Mouse (Mus musculus) hindbrain, embryonic 15.5 days (tissue): ENCODE data around the gene Mtfmt. TPM values are rescaled to one million over a fixed set of nuclear protein-coding genes. Genes with fewer than 3 reads are reported as not detected.

ENCODE experiments used
- ATAC-seq: fragments of 200-750 bp; cut with Nextera tagmentation; 2 replicates; pipeline ENCODE4 v1.8.0; 2017; ENCODE audit warnings: low read depth, moderate number of reproducible peaks, moderate TSS enrichment; ENCODE audit not compliant: low FRiP score
- H3K27ac ChIP-seq: fragments of 300-500 bp; sonication (generic); replicated peaks from 2 replicates; pipeline ENCODE4 v1.5.1; 2015; ENCODE audit warnings: mild to moderate bottlenecking, inconsistent platforms
- H3K27me3 ChIP-seq: fragments of 300-500 bp; sonication (generic); 2 replicates; pipeline ENCODE4 v1.6.1; 2015; ENCODE audit warnings: control low read depth, inconsistent platforms
- H3K36me3 ChIP-seq: fragments of 300-500 bp; sonication (generic); 2 replicates; pipeline ENCODE4 v1.6.1; 2015; ENCODE audit warnings: control low read depth, inconsistent platforms
- H3K4me1 ChIP-seq: fragments of 300-500 bp; sonication (generic); replicated peaks from 2 replicates; pipeline ENCODE4 v1.6.1; 2015; ENCODE audit warnings: control low read depth, inconsistent platforms
- H3K4me2 ChIP-seq: fragments of 300-500 bp; sonication (generic); 2 replicates; pipeline ENCODE4 v1.6.1; 2015; ENCODE audit warnings: moderate library complexity, mild to moderate bottlenecking, inconsistent platforms
- H3K4me3 ChIP-seq: fragments of 300-500 bp; sonication (generic); 2 replicates; pipeline ENCODE4 v1.5.1; 2015; ENCODE audit warnings: mild to moderate bottlenecking, inconsistent platforms
- H3K9ac ChIP-seq: fragments of 300-500 bp; sonication (generic); 2 replicates; pipeline ENCODE4 v1.6.1; 2015; ENCODE audit warnings: inconsistent platforms
- H3K9me3 ChIP-seq: fragments of 300-500 bp; sonication (generic); 2 replicates; pipeline ENCODE4 v1.6.1; 2016; ENCODE audit warnings: control low read depth, inconsistent platforms
- WGBS: fragments of 180-500 bp; shearing (Covaris S2); methylation state at CpG from one replicate; pipeline ENCODE4 v1.1.7; 2015; 5-methylcytosine and 5-hydroxymethylcytosine counted together
- polyA plus RNA-seq: library from polyadenylated mRNA; unstranded; fragments of >200 nt; fragmentation: Nextera tagmentation; extraction: Ambion mirVana; gene quantifications from 2 replicates; pipeline ENCODE4 v1.2.1, GENCODE M21; 2015

Gene Mtfmt
- polyA plus RNA-seq = 25.4 and 25.7 TPM in 2 replicates

GRCm38 (mm10) chr9:65435671-65436301 lies at the start of gene Mtfmt:
Gene Mtfmt, plus strand, starts transcription at chr9:65435782.
- Histone ChIP-seq H3K4me2 (peak within 1 kb of the TSS; percentile 64), H3K9me3 (no peaks in the 10 kb centered on the region), H3K9ac (peak within 1 kb of the TSS; percentile 94), H3K27ac (peak within 1 kb of the TSS; percentile 77), H3K4me1 (peaks cover 9% of the 10 kb centered on the region), H3K4me3 (peak within 1 kb of the TSS; percentile 100), H3K36me3 (peaks cover 11% of the 10 kb centered on the region), H3K27me3 (no peaks in the 10 kb centered on the region)
- peak; percentile 91 for ATAC-seq
- under 1% methylated on average over 54 of the region's 54 CpGs for WGBS

GRCm38 (mm10) chr9:65386373-65387140 lies 49.0 kb upstream of the Mtfmt start:
- Histone ChIP-seq H3K27me3 (peaks cover 24% of the 10 kb centered on the region), H3K4me1 (peaks cover 7% of the 10 kb centered on the region; the same call in 1 of the 2 replicates), H3K4me2 (no peak overlapping the region), H3K4me3 (no peak overlapping the region), H3K27ac (no peak overlapping the region), H3K9ac (no peak overlapping the region), H3K9me3 (no peaks in the 10 kb centered on the region), H3K36me3 (no peaks in the 10 kb centered on the region)
- ATAC-seq = no peak
- 34% methylated on average over 8 of the region's 8 CpGs for whole genome bisulfite sequencing

- H3K36me3 ChIP-seq = no peaks in the 10 kb centered on the region
- H3K9me3 ChIP-seq = no peaks in the 10 kb centered on the region
- H3K9ac ChIP-seq = no peak overlapping the region
- H3K4me1 ChIP-seq = peaks cover 7% of the 10 kb centered on the region; the same call in 1 of the 2 replicates
- H3K27me3 ChIP-seq = peaks cover 44% of the 10 kb centered on the region
- H3K4me3 ChIP-seq = peak overlapping the region; percentile 39
- peak; percentile 54; the same call in 1 of the 2 replicates for ATAC-seq
- whole genome bisulfite sequencing = 17% methylated on average over 91 of the region's 96 CpGs
- H3K4me2 ChIP-seq = peak overlapping the region; percentile 57
- H3K27ac ChIP-seq = no peak overlapping the region
Observed at GRCm38 (mm10) chr9:65390752-65391612, 44.6 kb upstream of the Mtfmt start.

GRCm38 (mm10) chr9:65391613-65391964 lies 44.0 kb upstream of the Mtfmt start, which contains the start of gene Kbtbd13:
Gene Kbtbd13, minus strand, starts transcription at chr9:65391652.
- Histone ChIP-seq H3K4me2 (peak within 1 kb of the TSS; percentile 57), H3K4me1 (peaks cover 7% of the 10 kb centered on the region; the same call in 1 of the 2 replicates), H3K27ac (no peak within 1 kb of the TSS), H3K9me3 (no peaks in the 10 kb centered on the region), H3K36me3 (no peaks in the 10 kb centered on the region), H3K27me3 (peaks cover 44% of the 10 kb centered on the region), H3K4me3 (peak within 1 kb of the TSS; percentile 39), H3K9ac (no peak within 1 kb of the TSS)
- WGBS = 52% methylated on average over 8 of the region's 8 CpGs
- no peak for ATAC-seq

GRCm38 (mm10) chr9:65392638-65393364 lies 42.8 kb upstream of the Mtfmt start:
- no peak overlapping the region for H3K4me2 ChIP-seq
- H3K36me3 ChIP-seq = no peaks in the 10 kb centered on the region
- H3K27me3 ChIP-seq = peaks cover 44% of the 10 kb centered on the region
- peaks cover 7% of the 10 kb centered on the region; the same call in 1 of the 2 replicates for H3K4me1 ChIP-seq
- no peaks in the 10 kb centered on the region for H3K9me3 ChIP-seq
- no peak overlapping the region for H3K4me3 ChIP-seq
- H3K9ac ChIP-seq = no peak overlapping the region
- ATAC-seq = no peak
- 32% methylated on average over 6 of the region's 6 CpGs for WGBS
- no peak overlapping the region for H3K27ac ChIP-seq

- H3K4me2 ChIP-seq = no peak overlapping the region
- no peak overlapping the region for H3K9ac ChIP-seq
- H3K27me3 ChIP-seq = peaks cover 44% of the 10 kb centered on the region
- 53% methylated on average over 2 of the region's 2 CpGs for WGBS
- no peaks in the 10 kb centered on the region for H3K36me3 ChIP-seq
- H3K9me3 ChIP-seq = no peaks in the 10 kb centered on the region
- peaks cover 15% of the 10 kb centered on the region for H3K4me1 ChIP-seq
- no peak overlapping the region for H3K4me3 ChIP-seq
- ATAC-seq = no peak
- H3K27ac ChIP-seq = no peak overlapping the region
Observed at GRCm38 (mm10) chr9:65393606-65394005, 42.0 kb upstream of the Mtfmt start.

- H3K9ac ChIP-seq = no peak overlapping the region
- no peaks in the 10 kb centered on the region for H3K9me3 ChIP-seq
- WGBS = 69% methylated on average over 2 of the region's 2 CpGs
- no peak for ATAC-seq
- H3K4me1 ChIP-seq = peaks cover 16% of the 10 kb centered on the region
- H3K4me2 ChIP-seq = no peak overlapping the region
- peaks cover 37% of the 10 kb centered on the region for H3K27me3 ChIP-seq
- no peak overlapping the region for H3K4me3 ChIP-seq
- H3K27ac ChIP-seq = no peak overlapping the region
- H3K36me3 ChIP-seq = no peaks in the 10 kb centered on the region
Observed at GRCm38 (mm10) chr9:65394360-65394759, 41.2 kb upstream of the Mtfmt start.

- Histone ChIP-seq H3K27me3 (peaks cover 2% of the 10 kb centered on the region; the same call in 1 of the 2 replicates), H3K4me1 (peaks cover 9% of the 10 kb centered on the region), H3K4me3 (peak within 1 kb of the TSS; percentile 50), H3K4me2 (peak within 1 kb of the TSS; percentile 90), H3K9me3 (no peaks in the 10 kb centered on the region), H3K36me3 (no peaks in the 10 kb centered on the region), H3K9ac (peak within 1 kb of the TSS; percentile 54), H3K27ac (no peak within 1 kb of the TSS)
- WGBS = under 1% methylated on average over 24 of the region's 24 CpGs
- ATAC-seq = peak; percentile 81
Observed at GRCm38 (mm10) chr9:65398279-65398678, 37.3 kb upstream of the Mtfmt start, which contains the start of gene Rasl12. Gene Rasl12, plus strand, starts transcription at chr9:65398506.

- H3K36me3 ChIP-seq = no peaks in the 10 kb centered on the region
- H3K27ac ChIP-seq = no peak overlapping the region
- no peaks in the 10 kb centered on the region for H3K9me3 ChIP-seq
- no peak for ATAC-seq
- WGBS = 93% methylated on average over 6 of the region's 6 CpGs
- H3K4me3 ChIP-seq = no peak overlapping the region
- no peak overlapping the region for H3K9ac ChIP-seq
- H3K4me2 ChIP-seq = no peak overlapping the region
- H3K27me3 ChIP-seq = no peaks in the 10 kb centered on the region
- H3K4me1 ChIP-seq = peaks cover 12% of the 10 kb centered on the region
Observed at GRCm38 (mm10) chr9:65399934-65400333, 35.6 kb upstream of the Mtfmt start.

- no peak overlapping the region for H3K4me3 ChIP-seq
- no peaks in the 10 kb centered on the region for H3K9me3 ChIP-seq
- H3K27ac ChIP-seq = no peak overlapping the region
- ATAC-seq = no peak
- H3K9ac ChIP-seq = no peak overlapping the region
- peaks cover 3% of the 10 kb centered on the region; the same call in 1 of the 2 replicates for H3K4me1 ChIP-seq
- H3K36me3 ChIP-seq = no peaks in the 10 kb centered on the region
- WGBS = 71% methylated on average over 15 of the region's 15 CpGs
- H3K4me2 ChIP-seq = no peak overlapping the region
- H3K27me3 ChIP-seq = no peaks in the 10 kb centered on the region
Observed at GRCm38 (mm10) chr9:65404331-65405183, 31.0 kb upstream of the Mtfmt start.

GRCm38 (mm10) chr9:65405184-65405449 lies 30.5 kb upstream of the Mtfmt start:
- Histone ChIP-seq H3K4me3 (no peak overlapping the region), H3K27me3 (no peaks in the 10 kb centered on the region), H3K27ac (no peak overlapping the region), H3K9ac (no peak overlapping the region), H3K36me3 (no peaks in the 10 kb centered on the region), H3K4me2 (no peak overlapping the region), H3K9me3 (no peaks in the 10 kb centered on the region), H3K4me1 (peaks cover 3% of the 10 kb centered on the region; the same call in 1 of the 2 replicates)
- ATAC-seq = no peak
- 82% methylated on average over 2 of the region's 2 CpGs for WGBS
